Mouse (Mus musculus) lung, embryonic 16.5 days (tissue): Measurements from ENCODE around the gene Scgb1b15. TPM values are rescaled to one million over a fixed set of nuclear protein-coding genes. Genes with fewer than 3 reads are reported as not detected.
"Not testable (repeated sequence)": the region's sequence is repeated elsewhere in the genome, so short reads cannot be mapped to it uniquely, and the experiment has no call there.

Source experiments
- ATAC-seq: fragments of 200-750 bp; cut with Nextera tagmentation; 2 replicates; pipeline ENCODE4 v1.8.0; 2017; ENCODE audit warnings: low read depth, mild to moderate bottlenecking, moderate library complexity
- H3K27ac ChIP-seq: fragments of 300-500 bp; sonication (generic); 2 replicates; pipeline ENCODE4 v1.5.1; 2014; ENCODE audit warnings: mild to moderate bottlenecking, control low read depth, low read length
- H3K27me3 ChIP-seq: fragments of 300-500 bp; sonication (generic); 2 replicates; pipeline ENCODE4 v1.6.1; 2014; ENCODE audit warnings: low read depth, low read length, mixed read lengths; ENCODE audit not compliant: control insufficient read depth, insufficient read depth
- H3K36me3 ChIP-seq: fragments of 300-500 bp; sonication (generic); 2 replicates; pipeline ENCODE4 v1.6.1; 2014; ENCODE audit warnings: low read length; ENCODE audit not compliant: control insufficient read depth, insufficient read depth
- H3K4me1 ChIP-seq: fragments of 300-500 bp; sonication (generic); replicated peaks from 2 replicates; pipeline ENCODE4 v1.6.1; 2014; ENCODE audit warnings: low read length, mixed read lengths; ENCODE audit not compliant: control insufficient read depth, insufficient read depth
- H3K4me2 ChIP-seq: fragments of 300-500 bp; sonication (generic); 2 replicates; pipeline ENCODE4 v1.6.1; 2014; ENCODE audit warnings: low read depth, low read length, control low read depth
- H3K4me3 ChIP-seq: fragments of 300-500 bp; sonication (generic); 2 replicates; pipeline ENCODE4 v1.5.1; 2014; ENCODE audit warnings: mild to moderate bottlenecking, low read length, control low read depth
- H3K9ac ChIP-seq: fragments of 300-500 bp; sonication (generic); 2 replicates; pipeline ENCODE4 v1.6.1; 2014; ENCODE audit warnings: low read length, control low read depth
- H3K9me3 ChIP-seq: fragments of 300-500 bp; sonication (generic); 2 replicates; pipeline ENCODE4 v1.6.1; 2016; ENCODE audit warnings: low read length; ENCODE audit not compliant: control insufficient read depth
- polyA plus RNA-seq: library from polyadenylated mRNA; unstranded; fragments of >200 nt; fragmentation: Nextera tagmentation; extraction: Ambion mirVana; gene quantifications from 2 replicates; pipeline ENCODE4 v1.2.1, GENCODE M21; 2015

The Scgb1b15 gene
- not detected in 2 replicates for polyA plus RNA-seq

DNA sequence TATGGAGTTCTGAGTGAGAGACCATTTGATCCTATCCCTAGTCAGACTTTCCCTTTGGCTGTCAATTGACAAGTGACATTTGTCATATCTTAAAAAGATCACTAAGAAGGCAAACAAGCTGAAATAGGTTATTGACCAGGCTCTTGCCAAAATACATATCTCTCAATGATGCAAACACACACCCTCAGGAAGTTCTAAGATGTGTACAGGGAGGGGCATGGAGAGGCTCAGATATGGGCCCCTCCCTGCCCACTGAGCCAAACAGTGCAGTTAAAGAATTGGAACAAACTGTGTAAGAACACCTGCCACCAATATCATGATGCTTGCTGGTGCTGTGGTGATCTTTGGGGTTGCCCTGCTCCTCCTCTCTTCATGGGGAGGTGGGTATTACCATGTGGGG is at the start of gene Scgb1b15:
Scgb1b15 (plus strand) TSS at position 301 of the 400 bp plus-strand sequence.
- not testable (repeated sequence) for H3K9me3 ChIP-seq, H3K27me3 ChIP-seq, H3K4me2 ChIP-seq, H3K9ac ChIP-seq, H3K4me3 ChIP-seq, H3K36me3 ChIP-seq, H3K27ac ChIP-seq, ATAC-seq, H3K4me1 ChIP-seq

DNA sequence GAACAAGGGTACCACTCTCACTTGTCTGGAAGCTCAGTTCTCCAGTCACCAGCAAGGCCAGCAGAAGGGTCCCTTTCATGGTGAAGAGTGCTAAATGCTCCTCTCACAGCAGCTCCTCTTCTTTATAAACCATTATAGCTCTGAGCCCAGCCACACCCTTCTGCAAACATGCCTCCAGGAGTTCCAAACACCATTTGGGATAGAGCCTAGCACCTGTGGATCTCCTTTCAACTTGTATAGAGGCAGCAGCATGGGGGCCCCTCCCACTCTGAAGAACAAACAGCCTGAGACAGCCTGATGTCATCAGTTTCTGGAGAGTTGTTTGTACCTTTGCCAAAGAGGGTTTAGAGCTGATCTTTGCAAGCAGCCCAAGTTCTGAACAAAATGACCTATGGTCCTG is 6.8 kb upstream of the Scgb1b15 start, which contains the start of gene Scgb2b15:
Scgb2b15 (minus strand) TSS at position 101 of the 400 bp plus-strand sequence.
- H3K36me3 ChIP-seq, H3K27ac ChIP-seq, H3K4me1 ChIP-seq, H3K27me3 ChIP-seq, H3K4me3 ChIP-seq, H3K9me3 ChIP-seq, H3K4me2 ChIP-seq, H3K9ac ChIP-seq, ATAC-seq: not testable (repeated sequence)

Other genes with a start within 250 kb of the Scgb1b15 start
- gene Scgb2b15, start 6.9 kb upstream of the Scgb1b15 start, polyA plus RNA-seq: not detected in 2 replicates
- gene Scgb2b17, start 220.0 kb downstream of the Scgb1b15 start, polyA plus RNA-seq: not detected in 2 replicates
- not detected in 2 replicates for gene Scgb1b17, start 226.9 kb downstream of the Scgb1b15 start, polyA plus RNA-seq